Mouse (Mus musculus) small intestine, adult 2 months (tissue): ENCODE data around the gene Sirt4. TPM values are rescaled to one million over a fixed set of nuclear protein-coding genes. Genes with fewer than 3 reads are reported as not detected.
"Not testable (repeated sequence)": the region's sequence is repeated elsewhere in the genome, so short reads cannot be mapped to it uniquely, and the experiment has no call there.

Experiments
- H3K27ac ChIP-seq: fragments of 200-500 bp; 2 replicates; pipeline ENCODE4 v1.5.1; 2012; ENCODE audit warnings: low read depth, low read length, control low read depth, inconsistent platforms; ENCODE audit not compliant: insufficient read depth
- H3K27me3 ChIP-seq: fragments of 200-500 bp; 2 replicates; pipeline ENCODE4 v1.6.1; 2012; ENCODE audit warnings: mild to moderate bottlenecking, moderate library complexity, low read length, inconsistent platforms; ENCODE audit not compliant: control insufficient read depth, insufficient read depth
- H3K36me3 ChIP-seq: fragments of 200-500 bp; 2 replicates; pipeline ENCODE4 v1.6.1; 2012; ENCODE audit warnings: mild to moderate bottlenecking, low read length, control low read depth, inconsistent platforms; ENCODE audit not compliant: control insufficient read depth, insufficient read depth
- H3K4me1 ChIP-seq: fragments of 200-500 bp; 2 replicates; pipeline ENCODE4 v1.6.1; 2012; ENCODE audit warnings: low read length, inconsistent platforms, mixed read lengths; ENCODE audit not compliant: control insufficient read depth, insufficient read depth, insufficient read length
- H3K4me3 ChIP-seq: fragments of 200-500 bp; 2 replicates; pipeline ENCODE4 v1.5.1; 2012; ENCODE audit warnings: low read depth, mild to moderate bottlenecking, control low read depth, inconsistent platforms, low read length, moderate library complexity
- CTCF ChIP-seq: fragments of 200-500 bp; IDR thresholded peaks from 2 replicates; pipeline ENCODE4 v1.5.1; 2012; ENCODE audit warnings: low read depth, mild to moderate bottlenecking, control low read depth, inconsistent platforms, low read length, moderate library complexity, mixed read lengths; ENCODE audit not compliant: insufficient replicate concordance, insufficient read length; ENCODE audit errors: extremely low read depth
- POLR2A ChIP-seq: fragments of 200-500 bp; IDR thresholded peaks from 2 replicates; pipeline ENCODE4 v1.6.1; 2012; ENCODE audit warnings: low read depth, mild to moderate bottlenecking, control low read depth, inconsistent platforms, low read length, moderate library complexity
- WGBS: fragments of 180-500 bp; shearing (Covaris S2); methylation state at CpG from one replicate; pipeline ENCODE4 v1.1.7; 2018; 5-methylcytosine and 5-hydroxymethylcytosine counted together
- polyA plus RNA-seq: library from polyadenylated mRNA; depleted of rRNA; stranded (reverse); fragments of >200 nt; gene quantifications from 2 replicates; pipeline ENCODE4 v1.2.3, GENCODE M21; 2012

The Sirt4 gene
- polyA plus RNA-seq, 1 experiment: 13.6 TPM

DNA sequence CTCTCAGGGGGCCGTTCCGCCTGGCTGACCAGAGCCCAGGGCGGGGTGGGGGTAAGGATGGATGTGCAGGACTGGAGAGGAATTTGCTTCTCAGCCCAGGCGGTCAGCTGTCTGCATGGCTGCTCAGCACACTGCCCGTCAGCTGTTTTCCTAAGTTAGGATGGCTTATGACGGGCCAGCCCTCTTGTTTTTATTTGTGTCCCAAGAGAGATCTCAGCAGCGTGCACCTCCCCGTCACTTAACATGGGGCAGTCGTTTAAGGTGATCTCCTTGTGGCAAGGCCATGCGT is 24.3 kb upstream of the Sirt4 start:
- peak overlapping the region; percentile 89 for H3K4me3 ChIP-seq
- TF ChIP-seq CTCF (no peak), POLR2A (no peak)
- H3K4me1 ChIP-seq: peaks cover 9% of the 10 kb centered on the region; the same call in 1 of the 2 replicates
- H3K27ac ChIP-seq: peak overlapping the region; percentile 52
- H3K36me3 ChIP-seq: no peaks in the 10 kb centered on the region
- WGBS: 72% methylated on average over 10 of the region's 10 CpGs
- no peaks in the 10 kb centered on the region for H3K27me3 ChIP-seq

GRCm38 (mm10) chr5:115507981-115508858 is 23.7 kb upstream of the Sirt4 start:
- Histone ChIP-seq H3K4me1 (peaks cover 9% of the 10 kb centered on the region; the same call in 1 of the 2 replicates), H3K27ac (peak overlapping the region; percentile 52), H3K4me3 (peak overlapping the region; percentile 89), H3K36me3 (no peaks in the 10 kb centered on the region), H3K27me3 (no peaks in the 10 kb centered on the region)
- WGBS: 64% methylated on average over 18 of the region's 18 CpGs
- TF ChIP-seq POLR2A (no peak), CTCF (no peak)

GRCm38 (mm10) chr5:115507267-115507980 is 22.9 kb upstream of the Sirt4 start:
- Histone ChIP-seq H3K27ac (peak overlapping the region; percentile 52), H3K27me3 (no peaks in the 10 kb centered on the region), H3K36me3 (no peaks in the 10 kb centered on the region), H3K4me1 (peaks cover 9% of the 10 kb centered on the region; the same call in 1 of the 2 replicates), H3K4me3 (peak overlapping the region; percentile 89)
- TF ChIP-seq POLR2A: no peak
- WGBS: 19% methylated on average over 12 of the region's 12 CpGs

DNA sequence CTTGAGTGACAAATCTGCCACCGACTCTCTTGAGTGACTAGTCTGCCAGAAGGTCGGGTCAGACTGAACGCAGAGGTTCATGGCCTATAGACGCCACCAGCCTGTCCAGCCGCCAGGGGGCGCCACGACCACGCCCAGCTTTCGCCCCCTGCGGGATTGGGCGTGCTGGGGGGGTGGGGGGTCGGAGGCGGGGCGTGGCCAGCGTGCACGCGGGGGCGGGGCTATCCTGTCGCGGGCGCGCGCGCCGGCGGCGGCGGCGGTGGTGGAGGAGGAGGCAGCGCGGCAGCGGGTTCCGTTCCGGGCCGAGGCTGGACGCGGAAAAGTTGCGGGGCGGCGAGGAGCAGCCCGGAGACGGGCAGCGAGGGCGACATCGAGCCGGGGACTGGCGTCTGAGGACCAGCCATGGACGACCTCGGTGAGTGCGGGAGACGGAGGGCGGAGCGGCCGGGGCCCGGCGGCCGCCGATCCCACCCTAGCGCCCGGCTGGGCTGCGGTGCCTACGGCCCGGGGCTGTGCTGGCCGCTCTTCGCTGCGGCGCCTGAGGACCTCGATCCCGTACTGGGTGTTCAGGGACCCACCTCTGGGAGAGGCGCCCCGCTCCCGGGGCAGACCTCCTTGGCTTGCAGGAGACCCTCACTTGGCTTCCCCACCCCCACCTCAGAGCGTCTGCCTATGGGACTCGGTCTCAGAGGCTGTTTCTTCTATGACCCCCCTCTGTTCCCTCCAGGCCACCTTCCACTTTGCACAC is 22.1 kb upstream of the Sirt4 start, which contains the start of gene Pxn:
Gene Pxn (plus strand): TSS at position 223 of the 748 bp plus-strand sequence.
- under 1% methylated on average over 71 of the region's 74 CpGs for WGBS
- peak within 1 kb of the TSS; percentile 52 for H3K27ac ChIP-seq
- peak within 1 kb of the TSS; percentile 89 for H3K4me3 ChIP-seq
- H3K36me3 ChIP-seq: no peaks in the 10 kb centered on the region
- H3K27me3 ChIP-seq: no peaks in the 10 kb centered on the region
- peak; percentile 85 for TF ChIP-seq POLR2A
- TF ChIP-seq CTCF: peak; percentile 89
- H3K4me1 ChIP-seq: peaks cover 9% of the 10 kb centered on the region; the same call in 1 of the 2 replicates

- 65% methylated on average over 4 of the region's 4 CpGs for WGBS
- not testable (repeated sequence) for H3K4me3 ChIP-seq, H3K27ac ChIP-seq, H3K27me3 ChIP-seq, H3K36me3 ChIP-seq, H3K4me1 ChIP-seq
Measured at GRCm38 (mm10) chr5:115505617-115506016, 21.1 kb upstream of the Sirt4 start.

GRCm38 (mm10) chr5:115503035-115503434 is 18.5 kb upstream of the Sirt4 start:
- H3K4me1 ChIP-seq: peaks cover 5% of the 10 kb centered on the region; the same call in 1 of the 2 replicates
- no peak overlapping the region for H3K4me3 ChIP-seq
- WGBS: 30% methylated on average over 12 of the region's 12 CpGs
- no peak overlapping the region for H3K27ac ChIP-seq
- TF ChIP-seq POLR2A (no peak), CTCF (no peak)
- no peaks in the 10 kb centered on the region for H3K27me3 ChIP-seq
- no peaks in the 10 kb centered on the region for H3K36me3 ChIP-seq

GRCm38 (mm10) chr5:115500383-115500935 is 15.9 kb upstream of the Sirt4 start:
- peak overlapping the region; percentile 39 for H3K27ac ChIP-seq

More at GRCm38 (mm10) chr5:115500383-115500935, 15.9 kb upstream of the Sirt4 start:
- Histone ChIP-seq H3K27me3 (no peaks in the 10 kb centered on the region), H3K4me1 (no peaks in the 10 kb centered on the region), H3K4me3 (no peak overlapping the region), H3K36me3 (no peaks in the 10 kb centered on the region)
- TF ChIP-seq POLR2A (no peak), CTCF (no peak)
- WGBS: 68% methylated on average over 12 of the region's 12 CpGs
